Mouse (Mus musculus) myocyte (in vitro differentiated cells): ENCODE measurements around the gene Olfr205.
"Not testable (repeated sequence)": the region's sequence is repeated elsewhere in the genome, so short reads cannot be mapped to it uniquely, and the experiment has no call there.

Experiments
- CEBPB ChIP-seq: IDR thresholded peaks from 2 replicates; pipeline ENCODE4 v1.6.1; 2011; ENCODE audit warnings: mild to moderate bottlenecking, moderate library complexity; ENCODE audit not compliant: poor library complexity, insufficient read depth, severe bottlenecking
- E2F4 ChIP-seq: IDR thresholded peaks from one replicate; pipeline ENCODE4 v1.6.1; 2011; ENCODE audit warnings: mild to moderate bottlenecking, control low read depth, moderate library complexity; ENCODE audit not compliant: insufficient read depth
- MAX ChIP-seq: IDR thresholded peaks from one replicate; pipeline ENCODE4 v1.6.1; 2011; ENCODE audit warnings: low read depth, mild to moderate bottlenecking, control low read depth
- POLR2A ChIP-seq: IDR thresholded peaks from one replicate; pipeline ENCODE4 v1.6.1; 2011; ENCODE audit warnings: low read depth, mild to moderate bottlenecking, control low read depth, moderate library complexity; ENCODE audit not compliant: insufficient read length
- POLR2AphosphoS2 ChIP-seq: IDR thresholded peaks from one replicate; pipeline ENCODE4 v1.6.1; 2011; ENCODE audit warnings: low read depth, control low read depth; ENCODE audit not compliant: insufficient read length
- TCF3 ChIP-seq: IDR thresholded peaks from one replicate; pipeline ENCODE4 v1.6.1; 2011; ENCODE audit warnings: low read depth, control low read depth; ENCODE audit not compliant: insufficient read length
- USF1 ChIP-seq: IDR thresholded peaks from one replicate; pipeline ENCODE4 v1.6.1; 2011; ENCODE audit warnings: low read depth, mild to moderate bottlenecking, control low read depth, moderate library complexity

GRCm38 (mm10) chr16:59287576-59287975 lies 43.4 kb downstream of the Olfr205 start:
- TF ChIP-seq POLR2A, E2F4, POLR2AphosphoS2, TCF3, CEBPB, MAX, USF1: not testable (repeated sequence)
